Mouse (Mus musculus): ENCODE data around the gene Raet1e. TPM values are rescaled to one million over a fixed set of nuclear protein-coding genes. Genes with fewer than 3 reads are reported as not detected.
"Not testable (repeated sequence)": the region's sequence is repeated elsewhere in the genome, so short reads cannot be mapped to it uniquely, and the experiment has no call there.

Gene Raet1e
- polyA plus RNA-seq, 1 experiment: 0.16 TPM

- H3K36me3 ChIP-seq (ENCODE audit: control insufficient read depth, insufficient read depth, low read length); H3K4me3 ChIP-seq (ENCODE audit: insufficient read depth, low read depth, low read length); H3K27me3 ChIP-seq (replicated peaks; ENCODE audit: control insufficient read depth, insufficient read depth, low read length); DNase-seq; H3K4me1 ChIP-seq (ENCODE audit: control insufficient read depth, insufficient read depth, low read length); H3K27ac ChIP-seq (ENCODE audit: insufficient read depth, low read depth, low read length): not testable (repeated sequence)
- WGBS: 77% methylated on average over 1 of the region's 1 CpGs
Measured at GRCm38 (mm10) chr10:22357373-22357772, 199.0 kb downstream of the Raet1e start.

- not testable (repeated sequence) for H3K27ac ChIP-seq (ENCODE audit: insufficient read depth, low read depth, low read length); H3K27me3 ChIP-seq (replicated peaks; ENCODE audit: control insufficient read depth, insufficient read depth, low read length); H3K36me3 ChIP-seq (ENCODE audit: control insufficient read depth, insufficient read depth, low read length); DNase-seq; H3K4me3 ChIP-seq (ENCODE audit: insufficient read depth, low read depth, low read length); H3K4me1 ChIP-seq (ENCODE audit: control insufficient read depth, insufficient read depth, low read length)
- WGBS: 72% methylated on average over 3 of the region's 3 CpGs
Measured at GRCm38 (mm10) chr10:22360252-22360651, 201.9 kb downstream of the Raet1e start, which contains the start of gene Raet1d. Gene Raet1d (plus strand): TSS chr10:22360552.

GRCm38 (mm10) chr10:22360957-22361356 lies 202.6 kb downstream of the Raet1e start:
- not testable (repeated sequence) for H3K4me3 ChIP-seq (ENCODE audit: insufficient read depth, low read depth, low read length); H3K27ac ChIP-seq (ENCODE audit: insufficient read depth, low read depth, low read length); H3K36me3 ChIP-seq (ENCODE audit: control insufficient read depth, insufficient read depth, low read length); DNase-seq; H3K27me3 ChIP-seq (replicated peaks; ENCODE audit: control insufficient read depth, insufficient read depth, low read length); H3K4me1 ChIP-seq (ENCODE audit: control insufficient read depth, insufficient read depth, low read length)
- 42% methylated on average over 2 of the region's 2 CpGs for WGBS

- H3K27me3 ChIP-seq (replicated peaks; ENCODE audit: control insufficient read depth, insufficient read depth, low read length); H3K27ac ChIP-seq (ENCODE audit: insufficient read depth, low read depth, low read length); H3K4me1 ChIP-seq (ENCODE audit: control insufficient read depth, insufficient read depth, low read length); H3K36me3 ChIP-seq (ENCODE audit: control insufficient read depth, insufficient read depth, low read length); DNase-seq; H3K4me3 ChIP-seq (ENCODE audit: insufficient read depth, low read depth, low read length): not testable (repeated sequence)
- 2% methylated on average over 10 of the region's 15 CpGs for WGBS
Measured at GRCm38 (mm10) chr10:22361415-22362352, 203.3 kb downstream of the Raet1e start.

GRCm38 (mm10) chr10:22362466-22362865 lies 204.1 kb downstream of the Raet1e start:
- H3K4me1 ChIP-seq (ENCODE audit: control insufficient read depth, insufficient read depth, low read length); H3K4me3 ChIP-seq (ENCODE audit: insufficient read depth, low read depth, low read length); DNase-seq; H3K27me3 ChIP-seq (replicated peaks; ENCODE audit: control insufficient read depth, insufficient read depth, low read length); H3K36me3 ChIP-seq (ENCODE audit: control insufficient read depth, insufficient read depth, low read length); H3K27ac ChIP-seq (ENCODE audit: insufficient read depth, low read depth, low read length): not testable (repeated sequence)
- WGBS: 95% methylated on average over 2 of the region's 2 CpGs

GRCm38 (mm10) chr10:22364915-22365314 lies 206.5 kb downstream of the Raet1e start:
- not testable (repeated sequence) for DNase-seq; H3K36me3 ChIP-seq (ENCODE audit: control insufficient read depth, insufficient read depth, low read length); H3K4me3 ChIP-seq (ENCODE audit: insufficient read depth, low read depth, low read length); H3K4me1 ChIP-seq (ENCODE audit: control insufficient read depth, insufficient read depth, low read length); H3K27me3 ChIP-seq (replicated peaks; ENCODE audit: control insufficient read depth, insufficient read depth, low read length); H3K27ac ChIP-seq (ENCODE audit: insufficient read depth, low read depth, low read length)
- WGBS: 84% methylated on average over 2 of the region's 2 CpGs

GRCm38 (mm10) chr10:22381226-22381625 lies 222.9 kb downstream of the Raet1e start:
- not testable (repeated sequence) for H3K4me3 ChIP-seq (ENCODE audit: insufficient read depth, low read depth, low read length); H3K36me3 ChIP-seq (ENCODE audit: control insufficient read depth, insufficient read depth, low read length); DNase-seq; H3K4me1 ChIP-seq (ENCODE audit: control insufficient read depth, insufficient read depth, low read length); H3K27ac ChIP-seq (ENCODE audit: insufficient read depth, low read depth, low read length); H3K27me3 ChIP-seq (replicated peaks; ENCODE audit: control insufficient read depth, insufficient read depth, low read length)
- 27% methylated on average over 9 of the region's 10 CpGs for WGBS

- H3K27ac ChIP-seq (ENCODE audit: insufficient read depth, low read depth, low read length); H3K4me3 ChIP-seq (ENCODE audit: insufficient read depth, low read depth, low read length); DNase-seq; H3K27me3 ChIP-seq (replicated peaks; ENCODE audit: control insufficient read depth, insufficient read depth, low read length); H3K4me1 ChIP-seq (ENCODE audit: control insufficient read depth, insufficient read depth, low read length); H3K36me3 ChIP-seq (ENCODE audit: control insufficient read depth, insufficient read depth, low read length): not testable (repeated sequence)
- 90% methylated on average over 7 of the region's 7 CpGs for WGBS
Measured at GRCm38 (mm10) chr10:22390146-22390545, 231.8 kb downstream of the Raet1e start.

- WGBS: 91% methylated on average over 4 of the region's 5 CpGs
- not testable (repeated sequence) for H3K4me1 ChIP-seq (ENCODE audit: control insufficient read depth, insufficient read depth, low read length); DNase-seq; H3K4me3 ChIP-seq (ENCODE audit: insufficient read depth, low read depth, low read length); H3K27me3 ChIP-seq (replicated peaks; ENCODE audit: control insufficient read depth, insufficient read depth, low read length); H3K36me3 ChIP-seq (ENCODE audit: control insufficient read depth, insufficient read depth, low read length); H3K27ac ChIP-seq (ENCODE audit: insufficient read depth, low read depth, low read length)
Measured at GRCm38 (mm10) chr10:22391616-22392015, 233.2 kb downstream of the Raet1e start.

GRCm38 (mm10) chr10:22393028-22393824 lies 234.9 kb downstream of the Raet1e start:
- not testable (repeated sequence) for H3K36me3 ChIP-seq (ENCODE audit: control insufficient read depth, insufficient read depth, low read length); H3K27me3 ChIP-seq (replicated peaks; ENCODE audit: control insufficient read depth, insufficient read depth, low read length); H3K4me3 ChIP-seq (ENCODE audit: insufficient read depth, low read depth, low read length); H3K27ac ChIP-seq (ENCODE audit: insufficient read depth, low read depth, low read length); DNase-seq; H3K4me1 ChIP-seq (ENCODE audit: control insufficient read depth, insufficient read depth, low read length)
- WGBS: no CpG with 5 or more reads among the region's 2 CpGs

GRCm38 (mm10) chr10:22396680-22397079 lies 238.3 kb downstream of the Raet1e start:
- H3K27me3 ChIP-seq (replicated peaks; ENCODE audit: control insufficient read depth, insufficient read depth, low read length); DNase-seq; H3K36me3 ChIP-seq (ENCODE audit: control insufficient read depth, insufficient read depth, low read length); H3K4me3 ChIP-seq (ENCODE audit: insufficient read depth, low read depth, low read length); H3K4me1 ChIP-seq (ENCODE audit: control insufficient read depth, insufficient read depth, low read length); H3K27ac ChIP-seq (ENCODE audit: insufficient read depth, low read depth, low read length): not testable (repeated sequence)
- WGBS: 16% methylated on average over 1 of the region's 1 CpGs
